In genomic region chr4:108406861-108407401, GRCm38 (mm10) we compare ENCODE assay signal across 8 mouse cellular contexts. TPM values are rescaled to one million over a fixed set of nuclear protein-coding genes. Genes with fewer than 3 reads are reported as not detected.
DNase-seq lines count a peak whose midpoint lies in the region; ATAC-seq and TF ChIP-seq lines count a peak whose summit lies in the region.

TSS of gene Gpx7 (minus strand) at chr4:108406961.

- H3K27me3 ChIP-seq in embryonic facial prominence, embryonic 12.5 days = no peaks in the 10 kb centered on the region
- H3K27me3 ChIP-seq in heart, embryonic 15.5 days = no peaks in the 10 kb centered on the region
- peaks cover 13% of the 10 kb centered on the region for H3K27me3 ChIP-seq in liver, embryonic 16.5 days (ENCODE audit: control insufficient read depth, insufficient read depth, low read depth, low read length)
- peaks cover 5% of the 10 kb centered on the region; the same call in 1 of the 2 replicates for H3K27me3 ChIP-seq in small intestine, adult 2 months (ENCODE audit: control insufficient read depth, insufficient read depth, low read length)

- H3K9me3 ChIP-seq in embryonic facial prominence, embryonic 12.5 days = no peaks in the 10 kb centered on the region
- H3K9me3 ChIP-seq in heart, embryonic 15.5 days (replicated peaks) = no peaks in the 10 kb centered on the region
- no peaks in the 10 kb centered on the region for H3K9me3 ChIP-seq in liver, embryonic 16.5 days (replicated peaks; ENCODE audit: control insufficient read depth, low read length)

- peaks cover 9% of the 10 kb centered on the region; the same call in 1 of the 2 replicates for H3K36me3 ChIP-seq in embryonic facial prominence, embryonic 12.5 days
- H3K36me3 ChIP-seq in heart, embryonic 15.5 days = peaks cover 7% of the 10 kb centered on the region
- H3K36me3 ChIP-seq in liver, embryonic 16.5 days (ENCODE audit: control insufficient read depth, insufficient read depth) = no peaks in the 10 kb centered on the region
- H3K36me3 ChIP-seq in small intestine, adult 2 months (ENCODE audit: control insufficient read depth, insufficient read depth, low read length) = no peaks in the 10 kb centered on the region

- peak within 1 kb of the TSS; percentile 60 for H3K4me2 ChIP-seq in embryonic facial prominence, embryonic 12.5 days (replicated peaks)
- peak within 1 kb of the TSS; percentile 90 for H3K4me2 ChIP-seq in heart, embryonic 15.5 days
- peak within 1 kb of the TSS; percentile 62 for H3K4me2 ChIP-seq in liver, embryonic 16.5 days (ENCODE audit: low read depth, low read length)

- 11% methylated on average over 15 of the region's 15 CpGs for WGBS in embryonic facial prominence, embryonic 12.5 days
- WGBS in heart, embryonic 15.5 days = 8% methylated on average over 15 of the region's 15 CpGs
- 15% methylated on average over 15 of the region's 15 CpGs for WGBS in liver, embryonic 16.5 days (ENCODE audit: insufficient replicate concordance)
- WGBS in small intestine, adult 2 months = 43% methylated on average over 15 of the region's 15 CpGs

- peak within 1 kb of the TSS; percentile 51 for H3K9ac ChIP-seq in embryonic facial prominence, embryonic 12.5 days
- peak within 1 kb of the TSS; percentile 66 for H3K9ac ChIP-seq in heart, embryonic 15.5 days
- peak within 1 kb of the TSS; percentile 52 for H3K9ac ChIP-seq in liver, embryonic 16.5 days (ENCODE audit: low read depth, low read length)

- peak within 1 kb of the TSS; percentile 41 for H3K4me3 ChIP-seq in embryonic facial prominence, embryonic 12.5 days
- H3K4me3 ChIP-seq in heart, embryonic 15.5 days = peak within 1 kb of the TSS; percentile 59
- H3K4me3 ChIP-seq in liver, embryonic 16.5 days (ENCODE audit: low read depth, low read length) = peak within 1 kb of the TSS; percentile 54
- H3K4me3 ChIP-seq in small intestine, adult 2 months (ENCODE audit: low read depth, low read length) = peak within 1 kb of the TSS; percentile 55

- TF ChIP-seq CTCF in small intestine, adult 2 months (IDR thresholded peaks at IDR 0.05; ENCODE audit: extremely low read depth, insufficient read length, insufficient replicate concordance, low read depth, low read length) = no peak

- no peak for TF ChIP-seq POLR2A in small intestine, adult 2 months (IDR thresholded peaks at IDR 0.05; ENCODE audit: low read depth, low read length)

- intact Hi-C loops in left cerebral cortex, postnatal 25 days (cut with DNase I) = loop anchor here (5.0 kb wide), 1 partner anchor 50 kb away; the partner anchor contains the start of gene Tut4

- peak within 1 kb of the TSS; percentile 78 for H3K27ac ChIP-seq in embryonic facial prominence, embryonic 12.5 days
- peak within 1 kb of the TSS; percentile 84 for H3K27ac ChIP-seq in heart, embryonic 15.5 days
- peak within 1 kb of the TSS; percentile 24 for H3K27ac ChIP-seq in liver, embryonic 16.5 days (ENCODE audit: low read length)
- peak within 1 kb of the TSS; percentile 32; the same call in 1 of the 2 replicates for H3K27ac ChIP-seq in small intestine, adult 2 months (ENCODE audit: insufficient read depth, low read depth, low read length)

- no peak for ATAC-seq in embryonic facial prominence, embryonic 12.5 days (ENCODE audit: insufficient number of reproducible peaks, insufficient read depth, low FRiP score, low TSS enrichment)
- no peak for ATAC-seq in heart, embryonic 15.5 days (replicated peaks; ENCODE audit: insufficient number of reproducible peaks, insufficient read depth, low FRiP score, low read depth)
- no peak for ATAC-seq in liver, embryonic 16.5 days (ENCODE audit: low read depth)

- peaks cover 31% of the 10 kb centered on the region for H3K4me1 ChIP-seq in embryonic facial prominence, embryonic 12.5 days
- peaks cover 22% of the 10 kb centered on the region for H3K4me1 ChIP-seq in heart, embryonic 15.5 days (replicated peaks)
- no peaks in the 10 kb centered on the region; the same call in 1 of the 2 replicates for H3K4me1 ChIP-seq in liver, embryonic 16.5 days (ENCODE audit: control insufficient read depth, low read depth, low read length)
- peaks cover 6% of the 10 kb centered on the region; the same call in 1 of the 2 replicates for H3K4me1 ChIP-seq in small intestine, adult 2 months (ENCODE audit: control insufficient read depth, insufficient read depth, insufficient read length, low read length)

- DNase-seq in left cerebral cortex, postnatal 25 days (ENCODE audit: low spot score in 2 of 2) = peak; percentile 8 to 10
- no peak for DNase-seq in left cerebral cortex, adult 8-10 months (ENCODE audit: low spot score in 2 of 2)
- no peak for DNase-seq in kidney, adult 8-10 months
- no peak for DNase-seq in frontal cortex, postnatal 36 days (ENCODE audit: low spot score in 2 of 2)

RNA-seq across cellular contexts. Expression of gene Gpx7, which starts in this region (rescaled TPM):
- 1 to 10 TPM; 5.5 to 6.2 TPM for total RNA-seq in left cerebral cortex, postnatal 25 days (2021)
- 1 to 10 TPM; 3.7 to 5.1 (median 4.5) TPM for total RNA-seq in left cerebral cortex, adult 8-10 months (2022)
- 62.7 and 67.1 TPM in 2 replicates for polyA plus RNA-seq in embryonic facial prominence, embryonic 12.5 days (2016; fragmentation: Nextera tagmentation; extraction: Ambion mirVana)
- 60.4 and 60.6 TPM in 2 replicates for polyA plus RNA-seq in heart, embryonic 15.5 days (2015; fragmentation: Nextera tagmentation; extraction: Ambion mirVana)
- 9.5 and 10.4 TPM in 2 replicates for polyA plus RNA-seq in liver, embryonic 16.5 days (2015; fragmentation: Nextera tagmentation; extraction: Ambion mirVana)
- polyA plus RNA-seq in small intestine, adult 2 months (2012; rRNA removed) = 2.4 and 3.4 TPM in 2 replicates

Comparison
In these comparisons a context has a peak if more than half of its experiments do, and no peak if none do; other contexts are left out.
1. DNase-seq: peak in left cerebral cortex, postnatal 25 days (2 of 2); none in left cerebral cortex, adult 8-10 months (0 of 2), kidney, adult 8-10 months (0 of 2) and frontal cortex, postnatal 36 days (0 of 2).
2. H3K27ac ChIP-seq: peak in every context shown above with its lines; median percentile 84 in heart, embryonic 15.5 days; 78 in embryonic facial prominence, embryonic 12.5 days; 32 in small intestine, adult 2 months; 24 in liver, embryonic 16.5 days.
3. Peak in every context shown above with its lines, with median percentiles within 50 percentile points of each other: H3K4me2 ChIP-seq, H3K4me3 ChIP-seq and H3K9ac ChIP-seq.